Mouse (Mus musculus) kidney, embryonic 15.5 days (tissue): ENCODE results near the gene Ngdn. TPM values are rescaled to one million over a fixed set of nuclear protein-coding genes. Genes with fewer than 3 reads are reported as not detected.
"Not testable (repeated sequence)": the region's sequence is repeated elsewhere in the genome, so short reads cannot be mapped to it uniquely, and the experiment has no call there.

Experiments
- ATAC-seq: fragments of 200-750 bp; cut with Nextera tagmentation; replicated peaks from 2 replicates; pipeline ENCODE4 v1.8.0; 2017; ENCODE audit warnings: moderate TSS enrichment; ENCODE audit not compliant: low FRiP score
- H3K27ac ChIP-seq: fragments of 300-500 bp; sonication (generic); 2 replicates; pipeline ENCODE4 v1.5.1; 2015; ENCODE audit warnings: mild to moderate bottlenecking, inconsistent platforms
- H3K27me3 ChIP-seq: fragments of 300-500 bp; sonication (generic); 2 replicates; pipeline ENCODE4 v1.6.1; 2015; ENCODE audit warnings: inconsistent platforms
- H3K36me3 ChIP-seq: fragments of 300-500 bp; sonication (generic); 2 replicates; pipeline ENCODE4 v1.6.1; 2015; ENCODE audit warnings: inconsistent platforms
- H3K4me1 ChIP-seq: fragments of 300-500 bp; sonication (generic); 2 replicates; pipeline ENCODE4 v1.6.1; 2015; ENCODE audit warnings: inconsistent platforms
- H3K4me2 ChIP-seq: fragments of 300-500 bp; sonication (generic); 2 replicates; pipeline ENCODE4 v1.6.1; 2015; ENCODE audit warnings: moderate library complexity, mild to moderate bottlenecking, inconsistent platforms
- H3K4me3 ChIP-seq: fragments of 300-500 bp; sonication (generic); replicated peaks from 2 replicates; pipeline ENCODE4 v1.5.1; 2015; ENCODE audit warnings: mild to moderate bottlenecking, inconsistent platforms
- H3K9ac ChIP-seq: fragments of 300-500 bp; sonication (generic); 2 replicates; pipeline ENCODE4 v1.6.1; 2015; ENCODE audit warnings: mild to moderate bottlenecking, inconsistent platforms
- H3K9me3 ChIP-seq: fragments of 300-500 bp; sonication (generic); replicated peaks from 2 replicates; pipeline ENCODE4 v1.6.1; 2016; ENCODE audit warnings: inconsistent platforms
- WGBS: fragments of 180-500 bp; shearing (Covaris S2); methylation state at CpG from one replicate; pipeline ENCODE4 v1.1.7; 2015; ENCODE audit warnings: mixed read lengths; 5-methylcytosine and 5-hydroxymethylcytosine counted together
- polyA plus RNA-seq: library from polyadenylated mRNA; unstranded; fragments of >200 nt; fragmentation: Nextera tagmentation; extraction: Ambion mirVana; gene quantifications from 2 replicates; pipeline ENCODE4 v1.2.1, GENCODE M21; 2015

The Ngdn gene
- polyA plus RNA-seq, 1 experiment from 2014 or later = 79.5 TPM

GRCm38 (mm10) chr14:54988882-54989281 lies 26.4 kb upstream of the Ngdn start:
- Histone ChIP-seq H3K9me3 (no peaks in the 10 kb centered on the region), H3K4me3 (no peak overlapping the region), H3K27ac (no peak overlapping the region), H3K4me2 (no peak overlapping the region), H3K4me1 (no peaks in the 10 kb centered on the region), H3K9ac (no peak overlapping the region), H3K27me3 (no peaks in the 10 kb centered on the region), H3K36me3 (no peaks in the 10 kb centered on the region)
- 85% methylated on average over 13 of the region's 13 CpGs for WGBS
- no peak for ATAC-seq

- 87% methylated on average over 8 of the region's 8 CpGs for WGBS
- H3K9me3 ChIP-seq = no peaks in the 10 kb centered on the region
- no peak overlapping the region for H3K27ac ChIP-seq
- no peak for ATAC-seq
- no peak overlapping the region for H3K4me2 ChIP-seq
- no peak overlapping the region for H3K4me3 ChIP-seq
- H3K9ac ChIP-seq = no peak overlapping the region
- H3K27me3 ChIP-seq = no peaks in the 10 kb centered on the region
- peaks cover 9% of the 10 kb centered on the region for H3K4me1 ChIP-seq
- no peaks in the 10 kb centered on the region for H3K36me3 ChIP-seq
Observed at GRCm38 (mm10) chr14:54989886-54990441, 25.3 kb upstream of the Ngdn start.

- Histone ChIP-seq H3K27me3 (no peaks in the 10 kb centered on the region), H3K4me3 (no peak overlapping the region), H3K9me3 (no peaks in the 10 kb centered on the region), H3K36me3 (no peaks in the 10 kb centered on the region), H3K9ac (no peak overlapping the region), H3K4me1 (peaks cover 26% of the 10 kb centered on the region), H3K27ac (no peak overlapping the region), H3K4me2 (no peak overlapping the region)
- 91% methylated on average over 10 of the region's 10 CpGs for WGBS
- no peak for ATAC-seq
Observed at GRCm38 (mm10) chr14:54992196-54992595, 23.1 kb upstream of the Ngdn start.

- Histone ChIP-seq H3K27me3 (no peaks in the 10 kb centered on the region), H3K36me3 (no peaks in the 10 kb centered on the region), H3K4me1 (peaks cover 28% of the 10 kb centered on the region), H3K4me3 (no peak overlapping the region), H3K9me3 (no peaks in the 10 kb centered on the region), H3K9ac (no peak overlapping the region), H3K4me2 (no peak overlapping the region), H3K27ac (no peak overlapping the region)
- ATAC-seq = no peak
- WGBS = 73% methylated on average over 10 of the region's 10 CpGs
Observed at GRCm38 (mm10) chr14:54993636-54994035, 21.6 kb upstream of the Ngdn start.

- Histone ChIP-seq H3K4me2 (no peak within 1 kb of the TSS), H3K4me3 (no peak within 1 kb of the TSS)
Observed at GRCm38 (mm10) chr14:54994136-54994868, 21.0 kb upstream of the Ngdn start, which contains the start of gene Myh7. TSS of gene Myh7 (minus strand) at chr14:54994626.

GRCm38 (mm10) chr14:54994869-54995186 lies 20.4 kb upstream of the Ngdn start:
- no peaks in the 10 kb centered on the region for H3K9me3 ChIP-seq

More at GRCm38 (mm10) chr14:54994136-54994868, 21.0 kb upstream of the Ngdn start, which contains the start of gene Myh7:
- WGBS = 51% methylated on average over 11 of the region's 11 CpGs
- H3K9ac ChIP-seq = no peak within 1 kb of the TSS
- H3K9me3 ChIP-seq = no peaks in the 10 kb centered on the region
- no peaks in the 10 kb centered on the region for H3K36me3 ChIP-seq
- no peaks in the 10 kb centered on the region for H3K27me3 ChIP-seq
- peaks cover 28% of the 10 kb centered on the region for H3K4me1 ChIP-seq
- H3K27ac ChIP-seq = no peak within 1 kb of the TSS
- no peak for ATAC-seq

GRCm38 (mm10) chr14:54995457-54996138 lies 19.7 kb upstream of the Ngdn start:
- no peak for ATAC-seq
- Histone ChIP-seq H3K27me3 (no peaks in the 10 kb centered on the region), H3K4me1 (peaks cover 28% of the 10 kb centered on the region), H3K9me3 (no peaks in the 10 kb centered on the region), H3K4me2 (no peak overlapping the region), H3K27ac (no peak overlapping the region), H3K36me3 (no peaks in the 10 kb centered on the region), H3K4me3 (no peak overlapping the region), H3K9ac (no peak overlapping the region)
- 67% methylated on average over 14 of the region's 14 CpGs for WGBS

More at GRCm38 (mm10) chr14:54994869-54995186, 20.4 kb upstream of the Ngdn start:
- Histone ChIP-seq H3K27ac (no peak overlapping the region), H3K36me3 (no peaks in the 10 kb centered on the region), H3K9ac (no peak overlapping the region), H3K4me3 (no peak overlapping the region), H3K27me3 (no peaks in the 10 kb centered on the region), H3K4me2 (no peak overlapping the region), H3K4me1 (peaks cover 28% of the 10 kb centered on the region)
- no peak for ATAC-seq

- no peak overlapping the region for H3K4me3 ChIP-seq
- H3K36me3 ChIP-seq = no peaks in the 10 kb centered on the region
- H3K27me3 ChIP-seq = no peaks in the 10 kb centered on the region
- WGBS = 44% methylated on average over 9 of the region's 9 CpGs
- no peak overlapping the region for H3K4me2 ChIP-seq
- H3K27ac ChIP-seq = peak overlapping the region; percentile 70
- H3K9me3 ChIP-seq = no peaks in the 10 kb centered on the region
- peaks cover 28% of the 10 kb centered on the region for H3K4me1 ChIP-seq
- peak; percentile 63; the same call in 1 of the 2 replicates for ATAC-seq
- H3K9ac ChIP-seq = no peak overlapping the region
Observed at GRCm38 (mm10) chr14:54996793-54997192, 18.5 kb upstream of the Ngdn start.

- peak overlapping the region; percentile 70 for H3K27ac ChIP-seq
- peak; percentile 53; the same call in 1 of the 2 replicates for ATAC-seq
- no peaks in the 10 kb centered on the region for H3K27me3 ChIP-seq
- no peak overlapping the region for H3K4me2 ChIP-seq
- peaks cover 32% of the 10 kb centered on the region for H3K4me1 ChIP-seq
- no peak overlapping the region for H3K9ac ChIP-seq
- H3K9me3 ChIP-seq = no peaks in the 10 kb centered on the region
- no peak overlapping the region for H3K4me3 ChIP-seq
- WGBS = 43% methylated on average over 4 of the region's 4 CpGs
- no peaks in the 10 kb centered on the region for H3K36me3 ChIP-seq
Observed at GRCm38 (mm10) chr14:54997297-54997696, 18.0 kb upstream of the Ngdn start.

GRCm38 (mm10) chr14:54998680-54999079 lies 16.6 kb upstream of the Ngdn start:
- H3K27me3 ChIP-seq = no peaks in the 10 kb centered on the region
- H3K4me1 ChIP-seq = peaks cover 46% of the 10 kb centered on the region
- no peak overlapping the region for H3K9ac ChIP-seq
- no peaks in the 10 kb centered on the region for H3K9me3 ChIP-seq
- ATAC-seq = no peak
- no peak overlapping the region for H3K4me3 ChIP-seq
- H3K27ac ChIP-seq = no peak overlapping the region
- H3K4me2 ChIP-seq = no peak overlapping the region
- H3K36me3 ChIP-seq = no peaks in the 10 kb centered on the region

- not testable (repeated sequence) for H3K27me3 ChIP-seq, H3K27ac ChIP-seq, H3K9ac ChIP-seq, H3K9me3 ChIP-seq, H3K4me3 ChIP-seq, H3K36me3 ChIP-seq, H3K4me2 ChIP-seq, ATAC-seq
- 84% methylated on average over 5 of the region's 5 CpGs for WGBS
- peaks cover 47% of the 10 kb centered on the region for H3K4me1 ChIP-seq
Observed at GRCm38 (mm10) chr14:54999868-55000267, 15.4 kb upstream of the Ngdn start.

GRCm38 (mm10) chr14:55000814-55001213 lies 14.4 kb upstream of the Ngdn start:
- no peak for ATAC-seq
- Histone ChIP-seq H3K4me2 (no peak overlapping the region), H3K36me3 (no peaks in the 10 kb centered on the region), H3K4me3 (no peak overlapping the region), H3K27ac (no peak overlapping the region), H3K4me1 (peaks cover 38% of the 10 kb centered on the region), H3K27me3 (no peaks in the 10 kb centered on the region), H3K9ac (no peak overlapping the region), H3K9me3 (no peaks in the 10 kb centered on the region)
- WGBS = 78% methylated on average over 6 of the region's 6 CpGs
